Mouse (Mus musculus): Measurements from ENCODE around the gene Gm20518. TPM values are rescaled to one million over a fixed set of nuclear protein-coding genes. Genes with fewer than 3 reads are reported as not detected.
A peak's percentile ranks its signal among the peaks of the same experiment; 100 is the strongest.

The Gm20518 gene
- polyA plus RNA-seq, 1 experiment, result 7.7 TPM

DNA sequence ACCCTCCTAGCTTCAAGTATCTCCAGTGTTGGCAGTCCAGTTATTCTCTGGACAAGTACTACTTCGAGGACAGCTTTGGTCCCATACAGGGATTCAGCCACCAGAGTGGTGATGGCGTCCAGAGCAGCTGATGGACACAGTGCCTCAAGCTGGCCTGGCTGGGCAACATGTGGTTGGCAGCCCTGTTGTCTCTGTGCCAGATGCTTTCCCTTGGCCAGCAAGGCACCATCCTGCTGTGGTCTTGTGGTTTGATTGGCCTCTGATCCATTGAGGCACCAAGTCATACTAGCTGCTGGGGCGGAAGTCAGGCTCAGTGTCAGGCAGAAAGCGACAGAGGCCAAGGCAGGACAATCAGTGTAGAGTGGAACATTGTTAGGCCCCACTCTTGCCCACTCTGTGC lies 82.3 kb downstream of the Gm20518 start:
- DNase-seq, result no peak
- Histone ChIP-seq H3K27ac (ENCODE audit: insufficient read depth, low read depth, low read length) (no peak overlapping the region), H3K36me3 (ENCODE audit: control insufficient read depth, insufficient read depth, low read length) (no peaks in the 10 kb centered on the region), H3K27me3 (replicated peaks; ENCODE audit: control insufficient read depth, insufficient read depth, low read length) (0 out of 2 replicates have a peak, but pooled peaks cover 3% of the 10 kb centered on the region), H3K4me3 (ENCODE audit: insufficient read depth, low read depth, low read length) (no peak overlapping the region), H3K4me1 (ENCODE audit: control insufficient read depth, insufficient read depth, low read length) (no peaks in the 10 kb centered on the region; the same call in 1 of the 2 replicates)
- 89% methylated on average over 4 of the region's 4 CpGs for WGBS
- TF ChIP-seq POLR2A (IDR thresholded peaks at IDR 0.05; ENCODE audit: low read depth, low read length) (no peak), CTCF (conservative IDR thresholded peaks at IDR 0.05; ENCODE audit: insufficient read depth, insufficient read length, low read depth, low read length) (no peak)

- Histone ChIP-seq H3K4me3 (ENCODE audit: insufficient read depth, low read depth, low read length) (peak overlapping the region; percentile 51), H3K27ac (ENCODE audit: insufficient read depth, low read depth, low read length) (no peak overlapping the region), H3K27me3 (replicated peaks; ENCODE audit: control insufficient read depth, insufficient read depth, low read length) (0 out of 2 replicates have a peak, but pooled peaks cover 3% of the 10 kb centered on the region), H3K36me3 (ENCODE audit: control insufficient read depth, insufficient read depth, low read length) (no peaks in the 10 kb centered on the region), H3K4me1 (ENCODE audit: control insufficient read depth, insufficient read depth, low read length) (peaks cover 6% of the 10 kb centered on the region; the same call in 1 of the 2 replicates)
- TF ChIP-seq CTCF (conservative IDR thresholded peaks at IDR 0.05; ENCODE audit: insufficient read depth, insufficient read length, low read depth, low read length) (no peak), POLR2A (IDR thresholded peaks at IDR 0.05; ENCODE audit: low read depth, low read length) (no peak)
- WGBS, result 13% methylated on average over 72 of the region's 73 CpGs
- peak; percentile 88 for DNase-seq
These were observed 84.1 kb downstream of the Gm20518 start for GRCm38 (mm10) chr16:17807192-17808009.

DNA sequence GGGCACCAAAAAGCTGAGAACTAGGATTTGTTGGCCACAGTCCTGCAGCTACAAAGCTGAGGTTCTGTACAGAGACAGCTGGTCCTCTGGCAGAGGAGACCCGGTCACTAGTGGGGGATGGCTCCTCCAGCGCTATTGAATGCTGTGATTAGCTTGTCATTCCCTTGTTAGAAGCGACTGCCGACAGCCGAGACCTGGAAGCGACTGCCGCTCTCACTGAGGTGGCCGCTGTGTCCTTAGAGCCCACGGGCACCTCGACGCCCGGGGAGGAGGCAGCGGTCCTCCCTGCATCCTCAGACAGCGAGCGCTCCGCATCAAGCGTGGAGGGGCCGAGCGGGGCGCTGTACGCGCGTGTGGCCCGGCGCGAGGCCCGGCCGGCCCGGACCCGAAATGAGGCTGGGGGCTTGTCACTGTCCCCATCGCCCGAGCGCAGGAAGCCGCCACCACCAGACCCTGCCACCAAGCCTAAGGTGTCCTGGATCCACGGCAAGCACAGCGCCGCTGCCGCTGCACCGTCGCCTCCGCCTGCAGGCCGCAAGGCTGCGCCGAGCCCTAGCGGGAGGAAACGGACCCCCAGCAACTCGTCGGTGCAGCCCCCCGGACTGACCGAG lies 84.8 kb downstream of the Gm20518 start:
- 16% methylated on average over 50 of the region's 50 CpGs for WGBS
- H3K4me3 ChIP-seq (ENCODE audit: insufficient read depth, low read depth, low read length), result peak overlapping the region; percentile 51
- no peak for DNase-seq
- no peaks in the 10 kb centered on the region for H3K36me3 ChIP-seq (ENCODE audit: control insufficient read depth, insufficient read depth, low read length)
- TF ChIP-seq CTCF (conservative IDR thresholded peaks at IDR 0.05; ENCODE audit: insufficient read depth, insufficient read length, low read depth, low read length) (no peak), POLR2A (IDR thresholded peaks at IDR 0.05; ENCODE audit: low read depth, low read length) (no peak)
- no peak overlapping the region for H3K27ac ChIP-seq (ENCODE audit: insufficient read depth, low read depth, low read length)
- H3K4me1 ChIP-seq (ENCODE audit: control insufficient read depth, insufficient read depth, low read length), result peaks cover 8% of the 10 kb centered on the region; the same call in 1 of the 2 replicates
- H3K27me3 ChIP-seq (replicated peaks; ENCODE audit: control insufficient read depth, insufficient read depth, low read length), result 0 out of 2 replicates have a peak, but pooled peaks cover 3% of the 10 kb centered on the region

GRCm38 (mm10) chr16:17804982-17805381 lies 86.5 kb downstream of the Gm20518 start:
- Histone ChIP-seq H3K27ac (ENCODE audit: insufficient read depth, low read depth, low read length) (no peak overlapping the region), H3K4me3 (ENCODE audit: insufficient read depth, low read depth, low read length) (no peak overlapping the region), H3K27me3 (replicated peaks; ENCODE audit: control insufficient read depth, insufficient read depth, low read length) (0 out of 2 replicates have a peak, but pooled peaks cover 3% of the 10 kb centered on the region), H3K36me3 (ENCODE audit: control insufficient read depth, insufficient read depth, low read length) (no peaks in the 10 kb centered on the region), H3K4me1 (ENCODE audit: control insufficient read depth, insufficient read depth, low read length) (peaks cover 8% of the 10 kb centered on the region; the same call in 1 of the 2 replicates)
- WGBS, result 49% methylated on average over 7 of the region's 7 CpGs
- no peak for DNase-seq
- TF ChIP-seq CTCF (conservative IDR thresholded peaks at IDR 0.05; ENCODE audit: insufficient read depth, insufficient read length, low read depth, low read length) (no peak), POLR2A (IDR thresholded peaks at IDR 0.05; ENCODE audit: low read depth, low read length) (no peak)

DNA sequence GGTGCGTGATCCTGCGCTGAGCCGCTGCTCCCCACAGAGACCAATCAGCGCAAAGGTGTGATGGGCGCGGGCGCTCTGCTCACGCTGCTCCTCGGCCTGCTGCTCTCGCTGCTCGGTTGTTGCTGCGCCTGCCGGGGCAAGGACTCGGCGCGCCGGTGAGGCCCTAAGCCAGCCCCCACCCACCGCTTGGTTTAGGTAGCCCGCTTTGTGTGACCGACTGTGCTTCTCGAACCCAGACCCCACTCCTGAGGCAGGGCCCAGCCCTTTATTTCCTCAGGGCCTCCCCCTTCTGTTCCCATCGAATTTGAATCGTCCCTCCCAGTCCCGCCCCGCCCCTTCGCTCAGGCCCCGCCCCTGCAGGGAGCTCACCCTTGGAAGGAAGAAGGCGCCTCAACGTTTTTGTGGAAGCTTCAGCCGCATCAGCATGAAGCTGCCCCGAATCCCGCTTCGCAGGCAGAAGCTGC lies 87.0 kb downstream of the Gm20518 start:
- H3K4me1 ChIP-seq (ENCODE audit: control insufficient read depth, insufficient read depth, low read length), result peaks cover 8% of the 10 kb centered on the region; the same call in 1 of the 2 replicates
- peak overlapping the region; percentile 16; the same call in 1 of the 2 replicates for H3K4me3 ChIP-seq (ENCODE audit: insufficient read depth, low read depth, low read length)
- WGBS, result 13% methylated on average over 33 of the region's 33 CpGs
- H3K27me3 ChIP-seq (replicated peaks; ENCODE audit: control insufficient read depth, insufficient read depth, low read length), result 0 out of 2 replicates have a peak, but pooled peaks cover 3% of the 10 kb centered on the region
- no peaks in the 10 kb centered on the region for H3K36me3 ChIP-seq (ENCODE audit: control insufficient read depth, insufficient read depth, low read length)
- peak; percentile 45 for DNase-seq
- H3K27ac ChIP-seq (ENCODE audit: insufficient read depth, low read depth, low read length), result no peak overlapping the region
- no peak for TF ChIP-seq CTCF (conservative IDR thresholded peaks at IDR 0.05; ENCODE audit: insufficient read depth, insufficient read length, low read depth, low read length)
- TF ChIP-seq POLR2A (IDR thresholded peaks at IDR 0.05; ENCODE audit: low read depth, low read length), result no peak

GRCm38 (mm10) chr16:17803675-17804448 lies 87.6 kb downstream of the Gm20518 start:
- H3K4me1 ChIP-seq (ENCODE audit: control insufficient read depth, insufficient read depth, low read length), result peaks cover 8% of the 10 kb centered on the region; the same call in 1 of the 2 replicates
- no peak for DNase-seq
- peak overlapping the region; percentile 16; the same call in 1 of the 2 replicates for H3K4me3 ChIP-seq (ENCODE audit: insufficient read depth, low read depth, low read length)
- no peaks in the 10 kb centered on the region for H3K36me3 ChIP-seq (ENCODE audit: control insufficient read depth, insufficient read depth, low read length)
- H3K27ac ChIP-seq (ENCODE audit: insufficient read depth, low read depth, low read length), result no peak overlapping the region
- 45% methylated on average over 33 of the region's 33 CpGs for WGBS
- peaks cover 4% of the 10 kb centered on the region; the same call in 1 of the 2 replicates for H3K27me3 ChIP-seq (replicated peaks; ENCODE audit: control insufficient read depth, insufficient read depth, low read length)
- TF ChIP-seq POLR2A (IDR thresholded peaks at IDR 0.05; ENCODE audit: low read depth, low read length) (no peak), CTCF (conservative IDR thresholded peaks at IDR 0.05; ENCODE audit: insufficient read depth, insufficient read length, low read depth, low read length) (no peak)
